Mouse (Mus musculus) NIH3T3 (cell line): ENCODE data around the gene Dvl1.

Experiments used
- DNase-seq: peaks from one replicate; pipeline ENCODE4 v3.0.0-alpha.2; 2012; ENCODE audit warnings: low read depth

Dvl1 gene

GRCm38 (mm10) chr4:155908751-155909150 is 61.5 kb downstream of the Dvl1 start:
- no peak for DNase-seq
